Mouse (Mus musculus) midbrain, embryonic 11.5 days (tissue): ENCODE measurements at regions not wholly inside any gene's neighbourhood (a gene's known extent, or its start where the extent isn't known, plus 50 kb on each side); places are given as distances from the start of the nearest gene placed in this dataset.

Experiments used
- ATAC-seq: fragments of 200-750 bp; cut with Nextera tagmentation; 2 replicates; pipeline ENCODE4 v1.8.0; 2017; ENCODE audit warnings: moderate TSS enrichment, moderate library complexity; ENCODE audit not compliant: low FRiP score
- DNase-seq: peaks from one replicate; pipeline ENCODE4 v3.0.0; 2015; ENCODE audit warnings: low spot score; ENCODE audit errors: missing footprints
- H3K27ac ChIP-seq: fragments of 300-500 bp; sonication (generic); 2 replicates; pipeline ENCODE4 v1.5.1; 2014; ENCODE audit warnings: low read depth, low read length
- H3K27me3 ChIP-seq: fragments of 300-500 bp; sonication (generic); 2 replicates; pipeline ENCODE4 v1.6.1; 2014; ENCODE audit warnings: mild to moderate bottlenecking, low read length, moderate library complexity, mixed read lengths; ENCODE audit not compliant: control insufficient read depth, insufficient read depth
- H3K36me3 ChIP-seq: fragments of 300-500 bp; sonication (generic); 2 replicates; pipeline ENCODE4 v1.6.1; 2014; ENCODE audit warnings: mild to moderate bottlenecking, low read length, moderate library complexity, mixed read lengths; ENCODE audit not compliant: control insufficient read depth, insufficient read depth
- H3K4me1 ChIP-seq: fragments of 300-500 bp; sonication (generic); 2 replicates; pipeline ENCODE4 v1.6.1; 2014; ENCODE audit warnings: low read length; ENCODE audit not compliant: control insufficient read depth, insufficient read depth
- H3K4me2 ChIP-seq: fragments of 300-500 bp; sonication (generic); 2 replicates; pipeline ENCODE4 v1.6.1; 2014; ENCODE audit warnings: mild to moderate bottlenecking, moderate library complexity
- H3K4me3 ChIP-seq: fragments of 300-500 bp; sonication (generic); 2 replicates; pipeline ENCODE4 v1.5.1; 2014; ENCODE audit warnings: low read depth, low read length
- H3K9ac ChIP-seq: fragments of 300-500 bp; sonication (generic); 2 replicates; pipeline ENCODE4 v1.6.1; 2014; ENCODE audit warnings: low read length
- H3K9me3 ChIP-seq: fragments of 300-500 bp; sonication (generic); 2 replicates; pipeline ENCODE4 v1.6.1; 2016; ENCODE audit warnings: low read length; ENCODE audit not compliant: control insufficient read depth
- WGBS: fragments of 180-500 bp; shearing (Covaris S2); extraction: QIAGEN DNeasy Blood & Tissue Kit; methylation state at CpG from one replicate; pipeline ENCODE4 v1.1.7; 2014; 5-methylcytosine and 5-hydroxymethylcytosine counted together

GRCm38 (mm10) chr3:136531604-136532003, 138.3 kb upstream of the Ppp3ca start:
- Histone ChIP-seq H3K4me1 (no peaks in the 10 kb centered on the region), H3K4me3 (no peak overlapping the region), H3K4me2 (no peak overlapping the region), H3K27ac (no peak overlapping the region), H3K36me3 (no peaks in the 10 kb centered on the region), H3K9ac (no peak overlapping the region), H3K9me3 (no peaks in the 10 kb centered on the region), H3K27me3 (no peaks in the 10 kb centered on the region)
- DNase-seq, result no peak
- 81% methylated on average over 1 of the region's 1 CpGs for WGBS
- ATAC-seq, result no peak

- 79% methylated on average over 2 of the region's 2 CpGs for WGBS
These were observed 161.3 kb upstream of the Ppp3ca start for GRCm38 (mm10) chr3:136508575-136508974.

GRCm38 (mm10) chr3:136507070-136507469, 162.9 kb upstream of the Ppp3ca start:
- Histone ChIP-seq H3K27ac (no peak overlapping the region), H3K4me3 (no peak overlapping the region), H3K36me3 (no peaks in the 10 kb centered on the region), H3K9me3 (no peaks in the 10 kb centered on the region), H3K4me1 (no peaks in the 10 kb centered on the region), H3K9ac (no peak overlapping the region), H3K4me2 (no peak overlapping the region), H3K27me3 (no peaks in the 10 kb centered on the region)
- WGBS, result 77% methylated on average over 7 of the region's 7 CpGs
- ATAC-seq, result no peak
- DNase-seq, result peak; percentile 69

More at GRCm38 (mm10) chr3:136508575-136508974, 161.3 kb upstream of the Ppp3ca start:
- Histone ChIP-seq H3K36me3 (no peaks in the 10 kb centered on the region), H3K9me3 (no peaks in the 10 kb centered on the region), H3K27ac (no peak overlapping the region), H3K9ac (no peak overlapping the region), H3K4me1 (no peaks in the 10 kb centered on the region), H3K4me2 (no peak overlapping the region), H3K27me3 (no peaks in the 10 kb centered on the region), H3K4me3 (no peak overlapping the region)
- no peak for ATAC-seq
- DNase-seq, result peak; percentile 75

- no peak for ATAC-seq
These were observed 169.0 kb upstream of the Bank1 start for GRCm38 (mm10) chr3:136494831-136495230.

GRCm38 (mm10) chr3:136491683-136492082, 165.8 kb upstream of the Bank1 start:
- H3K4me2 ChIP-seq, result no peak overlapping the region
- ATAC-seq (no peak), DNase-seq (peak; percentile 51)
- H3K4me1 ChIP-seq, result no peaks in the 10 kb centered on the region
- H3K4me3 ChIP-seq, result no peak overlapping the region
- H3K9ac ChIP-seq, result no peak overlapping the region
- WGBS, result 83% methylated on average over 2 of the region's 2 CpGs
- no peaks in the 10 kb centered on the region for H3K36me3 ChIP-seq
- no peaks in the 10 kb centered on the region for H3K27me3 ChIP-seq
- H3K9me3 ChIP-seq, result no peaks in the 10 kb centered on the region
- no peak overlapping the region for H3K27ac ChIP-seq

More at GRCm38 (mm10) chr3:136494831-136495230, 169.0 kb upstream of the Bank1 start:
- Histone ChIP-seq H3K4me1 (no peaks in the 10 kb centered on the region), H3K27me3 (no peaks in the 10 kb centered on the region), H3K4me2 (no peak overlapping the region), H3K4me3 (no peak overlapping the region), H3K27ac (no peak overlapping the region), H3K36me3 (no peaks in the 10 kb centered on the region), H3K9ac (no peak overlapping the region), H3K9me3 (no peaks in the 10 kb centered on the region)
- DNase-seq, result no peak

- WGBS, result 89% methylated on average over 3 of the region's 3 CpGs
These were observed 145.8 kb upstream of the Bank1 start for GRCm38 (mm10) chr3:136471693-136472092.

GRCm38 (mm10) chr3:136462747-136463146, 136.9 kb upstream of the Bank1 start:
- Histone ChIP-seq H3K9me3 (no peaks in the 10 kb centered on the region), H3K4me2 (no peak overlapping the region), H3K36me3 (no peaks in the 10 kb centered on the region), H3K27me3 (no peaks in the 10 kb centered on the region), H3K27ac (no peak overlapping the region), H3K9ac (no peak overlapping the region), H3K4me3 (no peak overlapping the region), H3K4me1 (no peaks in the 10 kb centered on the region)
- DNase-seq (no peak), ATAC-seq (no peak)
- 85% methylated on average over 3 of the region's 3 CpGs for WGBS

More at GRCm38 (mm10) chr3:136471693-136472092, 145.8 kb upstream of the Bank1 start:
- no peaks in the 10 kb centered on the region for H3K36me3 ChIP-seq
- H3K9me3 ChIP-seq, result no peaks in the 10 kb centered on the region
- H3K27ac ChIP-seq, result no peak overlapping the region
- no peak overlapping the region for H3K4me2 ChIP-seq
- ATAC-seq, result no peak
- no peak overlapping the region for H3K4me3 ChIP-seq
- no peaks in the 10 kb centered on the region for H3K4me1 ChIP-seq
- no peak overlapping the region for H3K9ac ChIP-seq
- no peak for DNase-seq
- no peaks in the 10 kb centered on the region for H3K27me3 ChIP-seq

- H3K27me3 ChIP-seq, result no peaks in the 10 kb centered on the region
- 65% methylated on average over 10 of the region's 10 CpGs for WGBS
- no peak overlapping the region for H3K9ac ChIP-seq
- no peak overlapping the region for H3K4me3 ChIP-seq
- DNase-seq, result no peak
- ATAC-seq, result peak; percentile 58
- H3K27ac ChIP-seq, result no peak overlapping the region
- peaks cover 4% of the 10 kb centered on the region; the same call in 1 of the 2 replicates for H3K4me1 ChIP-seq
- H3K36me3 ChIP-seq, result no peaks in the 10 kb centered on the region
- no peak overlapping the region for H3K4me2 ChIP-seq
- H3K9me3 ChIP-seq, result no peaks in the 10 kb centered on the region
These were observed 130.7 kb upstream of the Bank1 start for GRCm38 (mm10) chr3:136456471-136457117.

GRCm38 (mm10) chr3:136455651-136456470, 130.0 kb upstream of the Bank1 start:
- peaks cover 4% of the 10 kb centered on the region; the same call in 1 of the 2 replicates for H3K4me1 ChIP-seq
- ATAC-seq, result peak; percentile 94
- no peaks in the 10 kb centered on the region for H3K9me3 ChIP-seq
- H3K4me2 ChIP-seq, result no peak overlapping the region
- H3K36me3 ChIP-seq, result no peaks in the 10 kb centered on the region
- 54% methylated on average over 7 of the region's 7 CpGs for WGBS
- H3K4me3 ChIP-seq, result no peak overlapping the region
- DNase-seq, result peak; percentile 86
- H3K27me3 ChIP-seq, result no peaks in the 10 kb centered on the region
- no peak overlapping the region for H3K27ac ChIP-seq
- H3K9ac ChIP-seq, result no peak overlapping the region
